Mouse (Mus musculus) layer of hippocampus, adult 9-10 months (tissue): ENCODE measurements around the gene Epb41l4b.

Experiments
- DNase-seq: peaks from one replicate; pipeline ENCODE4 v3.0.0; 2022; ENCODE audit warnings: low spot score

Gene Epb41l4b

DNA sequence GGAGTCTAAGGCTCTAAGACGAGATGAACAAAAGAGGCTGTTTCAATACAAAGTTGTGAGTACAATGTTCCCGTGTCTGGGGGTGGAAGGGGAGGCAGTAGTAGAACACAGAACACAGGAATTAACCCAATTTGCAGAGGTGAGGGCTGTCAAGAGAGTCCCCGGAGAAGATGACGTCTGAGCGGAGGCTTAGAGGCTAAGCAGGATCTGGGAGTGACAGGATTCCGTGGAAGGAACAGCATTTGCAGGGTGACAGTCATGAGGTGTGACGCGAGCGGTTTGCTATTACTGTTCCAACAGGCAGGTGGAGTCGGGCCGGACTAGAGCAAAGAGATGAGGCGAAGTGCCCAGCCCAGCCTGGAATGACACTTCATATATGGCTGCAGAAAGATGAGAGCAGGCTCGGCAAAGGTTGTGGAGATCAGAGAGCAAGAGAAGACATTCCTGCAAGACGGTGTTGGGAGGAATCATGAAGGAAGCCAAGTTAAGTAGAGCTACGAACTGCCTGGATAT is 82.9 kb downstream of the Epb41l4b start:
- no peak for DNase-seq

DNA sequence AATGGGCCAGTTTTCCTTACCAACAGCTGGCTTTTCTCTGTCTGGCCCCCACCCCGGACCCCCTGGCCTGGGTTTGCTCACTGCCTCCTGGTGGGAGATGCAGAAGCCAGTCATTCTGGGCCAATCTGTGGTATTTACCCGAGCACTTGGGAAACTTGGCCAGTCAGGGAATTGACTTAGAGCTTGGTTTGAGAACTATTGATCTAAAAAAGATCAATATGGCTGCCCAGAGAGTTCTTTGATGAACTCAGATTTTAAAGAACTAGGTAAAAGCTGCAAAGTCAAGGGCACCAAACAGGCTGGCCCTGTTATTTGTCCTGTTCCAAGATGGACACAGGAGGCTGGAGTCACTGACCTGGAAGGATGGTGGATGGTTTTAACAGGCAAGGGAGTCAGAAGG is 84.6 kb downstream of the Epb41l4b start:
- DNase-seq: no peak

DNA sequence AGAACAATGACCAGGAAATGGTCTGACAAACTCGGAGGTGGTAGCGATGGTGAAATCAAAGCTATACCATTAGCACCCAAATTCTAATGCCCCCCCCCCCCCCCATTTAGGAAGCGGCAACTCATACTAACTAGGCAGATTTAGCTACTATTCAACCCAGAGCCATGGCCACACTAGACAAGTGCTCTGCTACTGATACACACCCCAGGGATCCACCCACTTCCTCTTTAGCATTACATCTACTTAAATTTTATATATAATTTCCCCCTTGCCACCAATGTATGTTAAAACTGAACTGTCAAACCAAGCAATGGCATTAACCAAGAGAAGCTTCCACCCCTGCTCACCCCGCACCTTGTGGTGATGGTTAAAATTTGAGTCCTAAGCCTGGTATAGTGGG is 85.6 kb downstream of the Epb41l4b start:
- DNase-seq: no peak

DNA sequence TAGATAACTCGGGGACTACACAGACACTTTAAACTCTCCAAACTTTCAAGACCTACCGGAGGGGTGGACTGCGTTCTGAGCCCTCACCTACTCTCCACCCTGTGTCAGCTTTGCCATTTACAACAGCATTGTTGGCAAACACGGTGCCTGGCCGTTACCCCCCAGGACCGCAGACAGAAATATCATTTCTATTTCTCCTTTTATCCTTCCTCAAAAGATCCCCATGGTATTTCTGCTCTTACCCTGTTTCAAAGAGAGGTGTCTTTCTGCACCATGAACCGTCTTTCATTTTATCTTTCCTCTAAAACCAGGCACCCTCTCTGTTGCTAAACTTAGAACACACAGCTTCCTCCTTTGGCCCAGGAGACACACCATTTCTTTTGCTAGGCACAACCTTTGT is 87.6 kb downstream of the Epb41l4b start:
- no peak for DNase-seq

DNA sequence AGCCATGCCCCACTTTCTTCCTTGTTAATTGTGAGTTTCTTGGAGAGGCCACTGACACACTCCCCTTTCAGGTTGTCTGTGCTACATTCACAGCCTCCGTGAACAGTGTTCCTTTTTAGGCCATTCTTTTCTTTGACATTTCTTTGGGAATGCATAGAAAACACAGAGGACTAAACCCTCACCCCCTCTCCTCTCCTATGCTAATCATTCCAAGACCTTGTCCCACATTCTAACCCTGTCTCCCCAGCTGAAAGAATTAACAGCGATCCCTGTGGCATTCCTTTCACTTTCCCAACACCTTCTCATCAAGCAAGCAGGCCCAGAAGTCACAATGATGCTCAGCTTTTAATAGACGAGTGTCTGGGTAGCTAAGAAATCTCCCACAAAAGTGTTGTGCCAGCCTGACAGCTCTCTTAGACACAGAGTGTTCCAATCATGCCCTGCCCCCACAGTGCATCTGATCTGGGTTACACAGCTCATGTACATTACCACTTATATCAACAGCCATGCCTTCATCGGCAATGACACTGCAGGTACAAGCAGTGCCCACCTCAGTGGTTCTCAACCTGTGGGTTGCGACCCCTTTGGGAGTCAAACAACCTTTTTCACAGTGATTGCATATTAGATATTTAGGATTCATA is 93.8 kb downstream of the Epb41l4b start:
- no peak for DNase-seq

DNA sequence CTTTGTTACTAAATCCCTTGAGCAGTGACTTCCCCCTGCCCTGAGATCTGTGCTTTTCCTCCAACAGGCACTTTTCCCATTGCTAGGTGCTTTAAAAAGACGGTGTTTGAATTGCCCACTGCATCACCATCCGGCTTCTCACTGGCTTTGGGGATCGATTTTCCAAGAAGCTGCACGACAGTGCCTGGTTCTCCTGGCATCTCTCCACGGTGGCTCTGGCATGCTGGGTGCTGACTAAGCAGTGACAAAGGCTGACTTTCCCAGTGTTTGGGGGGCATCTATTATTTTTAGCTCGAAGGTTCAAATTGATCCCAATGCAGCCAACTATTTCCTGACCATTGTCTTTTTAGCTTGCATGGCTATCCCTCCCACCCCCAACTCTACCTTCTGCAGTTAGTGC is 94.7 kb downstream of the Epb41l4b start:
- DNase-seq: no peak

DNA sequence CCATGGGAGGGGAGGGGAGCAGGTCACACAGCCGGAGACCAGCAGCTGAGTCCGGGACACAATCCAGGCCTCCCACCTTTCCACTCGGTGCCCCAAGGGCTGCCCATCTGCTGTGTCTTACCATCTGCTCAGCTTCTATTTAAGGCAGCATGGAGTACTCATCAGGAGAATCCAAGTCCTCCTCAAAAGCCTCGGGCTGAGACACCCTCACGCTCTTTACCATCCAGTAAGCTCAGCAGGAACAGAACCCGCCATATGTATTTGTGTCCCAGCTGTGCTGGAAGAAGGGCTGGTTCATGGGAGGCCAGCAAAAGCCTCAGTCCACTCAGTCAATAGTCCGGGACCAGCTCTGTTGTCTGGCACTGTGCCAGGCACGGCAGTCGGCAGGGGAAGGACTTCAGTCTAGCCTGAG is 97.1 kb downstream of the Epb41l4b start:
- no peak for DNase-seq

DNA sequence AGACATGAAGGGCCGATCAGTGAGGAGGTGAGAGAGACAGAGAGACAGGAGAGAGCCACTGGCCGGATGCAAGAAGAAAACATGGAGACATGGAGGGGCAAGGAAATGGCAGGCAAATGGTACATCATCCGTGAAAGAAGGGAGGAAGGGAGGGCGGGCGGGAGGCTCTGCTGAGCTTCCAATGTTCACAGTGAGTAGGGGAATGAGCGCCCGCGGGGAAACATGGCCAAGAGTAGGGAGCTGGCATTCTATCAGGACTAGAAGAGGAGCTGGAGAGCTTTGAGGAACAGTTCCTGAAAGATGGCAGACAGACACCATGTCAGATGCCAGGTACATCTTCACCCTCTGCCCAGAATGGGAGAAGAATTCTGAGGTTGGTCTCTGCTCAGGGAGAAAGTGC is 99.6 kb downstream of the Epb41l4b start:
- no peak for DNase-seq

DNA sequence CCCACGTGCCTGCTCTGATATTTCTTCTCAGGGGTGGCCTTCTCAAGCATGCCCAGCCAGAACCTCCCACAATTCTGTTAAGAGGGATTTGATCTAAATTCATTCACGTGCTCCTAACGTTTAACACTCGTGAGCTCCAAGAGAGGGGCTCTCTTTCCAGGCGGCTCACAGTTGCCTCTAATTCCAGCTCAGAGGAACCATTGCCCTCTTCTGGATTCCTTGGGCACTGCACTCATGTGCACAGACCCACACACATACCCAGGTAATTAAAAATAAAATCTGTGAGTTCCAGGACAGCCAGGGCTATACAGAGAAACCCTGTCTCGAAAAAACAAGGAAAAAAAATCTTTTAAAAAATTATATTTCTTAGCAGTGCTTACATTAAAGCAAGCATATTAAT is 101.6 kb downstream of the Epb41l4b start:
- no peak for DNase-seq

DNA sequence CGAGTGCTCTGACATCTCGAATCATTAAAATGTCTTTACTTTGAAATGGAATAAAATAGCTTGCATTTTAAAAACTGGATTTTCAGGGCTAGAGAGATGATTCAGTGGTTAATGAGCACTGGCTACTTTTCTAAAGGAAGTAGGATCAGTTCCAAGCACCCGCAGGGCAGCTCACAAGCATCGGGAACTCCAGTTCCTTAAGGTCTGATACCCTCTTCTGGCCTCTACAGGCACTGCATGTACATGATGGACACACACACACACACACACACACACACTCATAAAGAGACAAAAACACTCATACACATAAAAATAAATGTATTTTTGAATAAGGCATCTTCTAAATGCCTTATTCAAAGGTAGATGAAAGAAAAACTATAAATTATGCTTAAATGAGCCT is 102.0 kb downstream of the Epb41l4b start:
- no peak for DNase-seq

DNA sequence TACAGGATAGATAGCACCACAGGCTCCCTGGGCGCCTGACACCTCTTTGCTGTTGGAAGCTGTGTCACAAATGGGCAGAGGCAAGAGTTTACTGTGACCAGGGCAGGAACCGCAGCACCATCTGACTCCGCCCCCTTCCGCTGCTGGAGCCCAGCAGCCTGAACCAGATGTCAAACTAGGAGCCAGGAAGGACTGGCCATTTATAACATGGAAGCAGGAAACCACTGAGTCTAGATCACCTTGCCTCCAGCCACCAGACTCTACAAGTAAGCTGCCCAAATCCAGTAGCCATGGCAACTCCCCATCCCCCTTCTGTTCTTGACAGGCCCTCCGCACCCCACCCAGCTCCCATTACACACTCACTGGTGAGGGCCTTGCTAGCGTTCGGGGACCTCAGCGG is 102.8 kb downstream of the Epb41l4b start:
- DNase-seq: no peak

DNA sequence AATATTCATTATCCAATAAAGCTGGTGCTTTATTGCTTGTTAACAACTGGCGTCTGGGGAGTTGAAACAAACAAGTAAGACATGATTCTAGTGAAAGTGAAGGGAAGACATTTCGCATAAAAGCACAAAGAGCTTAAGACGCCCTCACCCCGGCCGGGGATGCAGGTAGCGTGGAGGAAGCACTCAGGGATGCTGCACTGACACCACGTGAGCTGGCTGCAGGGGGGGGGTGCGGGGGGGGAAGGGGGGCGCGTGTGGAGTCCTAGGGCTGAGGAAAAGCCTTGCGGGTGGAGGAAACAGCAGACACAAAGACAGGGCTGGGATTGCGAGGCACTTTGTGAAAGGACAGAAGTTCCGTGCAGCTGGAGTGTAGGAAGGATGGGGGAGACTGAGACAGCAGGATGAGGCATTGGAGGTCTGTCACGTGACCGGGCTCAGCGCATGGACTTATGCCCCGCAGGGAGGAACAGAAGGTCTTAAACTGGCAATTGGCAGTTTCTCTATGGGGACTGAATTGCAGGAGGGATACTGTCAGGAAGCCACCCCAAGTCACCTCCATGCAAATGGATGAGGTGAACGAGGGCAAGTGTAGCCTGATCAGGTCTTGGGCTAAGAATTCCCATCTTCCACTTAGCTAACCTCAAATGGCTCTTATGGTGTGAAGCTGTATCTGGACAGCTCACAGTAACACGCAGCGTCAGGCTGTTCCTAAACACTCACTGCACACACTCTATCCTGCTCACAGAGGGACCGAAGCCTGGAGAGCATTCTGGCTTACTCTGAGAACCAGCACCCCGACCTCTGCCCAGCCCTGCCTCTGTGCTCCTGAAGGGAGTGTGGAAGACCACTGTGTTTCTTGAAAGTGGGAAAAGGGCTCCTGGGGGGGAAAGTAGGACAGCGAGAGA is 103.9 kb downstream of the Epb41l4b start:
- DNase-seq: no peak

DNA sequence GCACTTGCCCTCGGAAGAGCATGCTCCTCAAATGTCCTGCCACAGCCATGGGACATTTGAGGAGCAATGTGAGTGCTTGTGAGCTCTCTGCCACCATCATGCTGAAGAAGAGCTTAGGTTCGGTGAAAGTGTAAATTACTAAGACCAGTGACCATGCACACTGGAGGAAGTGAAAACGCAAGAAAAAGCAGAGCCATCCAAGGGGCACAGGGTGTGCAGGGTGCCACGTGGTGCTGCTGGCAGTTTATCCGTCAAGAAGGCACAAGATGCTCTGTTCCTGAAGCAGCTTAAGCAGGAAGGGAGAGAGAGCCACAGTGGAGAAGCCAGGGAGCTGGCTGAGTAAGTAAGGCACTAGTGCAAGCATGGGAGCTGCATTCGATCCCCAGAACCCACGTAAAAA is 105.7 kb downstream of the Epb41l4b start:
- DNase-seq: no peak

DNA sequence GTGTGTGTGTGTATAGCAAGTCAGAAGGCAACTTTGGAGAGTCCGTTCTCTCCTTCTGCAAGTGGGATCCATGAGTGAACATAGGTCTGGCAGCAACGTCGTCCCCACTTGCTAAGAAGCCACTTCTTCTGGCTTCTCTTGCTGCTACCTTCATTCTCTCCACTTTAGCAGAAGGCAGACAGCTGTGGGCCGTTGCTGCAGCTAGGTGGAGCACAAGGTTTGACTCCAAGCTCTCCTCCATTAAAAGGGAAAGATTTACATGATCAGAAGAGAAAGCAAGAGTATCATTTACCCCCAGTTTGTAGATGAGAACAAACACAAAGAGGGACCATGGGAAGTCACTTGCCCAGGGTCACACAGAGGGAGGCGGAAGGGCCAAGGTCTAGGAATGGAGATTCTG is 109.1 kb downstream of the Epb41l4b start:
- DNase-seq: no peak

DNA sequence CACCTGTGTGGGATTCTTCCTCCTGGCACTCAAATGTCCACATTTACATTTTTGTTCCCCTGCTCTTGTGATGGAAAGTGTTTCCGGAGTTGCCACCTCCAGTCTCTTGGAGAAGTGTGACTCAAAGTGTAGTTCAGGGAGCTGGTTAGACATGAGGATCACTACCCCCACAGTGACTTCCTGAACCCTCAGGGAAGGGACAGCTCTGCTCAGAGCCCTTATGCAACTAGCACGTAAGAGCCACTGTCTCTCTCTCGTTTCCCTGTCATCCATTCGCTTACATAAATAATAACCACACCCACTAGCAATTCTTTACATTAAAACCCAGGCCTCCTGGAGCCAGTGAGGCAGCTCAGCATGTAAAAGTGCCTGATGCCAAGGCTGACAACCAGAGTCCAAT is 111.8 kb downstream of the Epb41l4b start:
- DNase-seq: no peak

DNA sequence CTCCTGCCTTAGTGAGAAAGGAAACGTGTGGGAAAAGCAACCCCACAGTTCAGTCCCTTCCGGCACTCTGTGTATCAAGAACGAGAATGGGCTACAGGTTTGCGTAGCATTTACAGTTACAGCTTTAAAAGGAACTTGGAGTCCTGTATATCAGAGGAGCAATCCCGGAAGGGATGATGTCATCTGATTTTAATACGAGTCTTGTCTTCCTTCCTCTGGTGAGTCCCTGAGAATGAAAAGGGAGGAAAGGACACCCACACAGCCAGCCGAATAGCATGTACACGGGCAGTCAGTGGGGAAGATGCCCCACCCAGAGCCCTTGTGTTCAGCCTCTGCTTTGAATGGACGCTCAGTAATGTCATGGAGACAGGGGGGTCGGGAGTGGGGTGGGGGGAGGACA is 115.3 kb downstream of the Epb41l4b start:
- DNase-seq: no peak

DNA sequence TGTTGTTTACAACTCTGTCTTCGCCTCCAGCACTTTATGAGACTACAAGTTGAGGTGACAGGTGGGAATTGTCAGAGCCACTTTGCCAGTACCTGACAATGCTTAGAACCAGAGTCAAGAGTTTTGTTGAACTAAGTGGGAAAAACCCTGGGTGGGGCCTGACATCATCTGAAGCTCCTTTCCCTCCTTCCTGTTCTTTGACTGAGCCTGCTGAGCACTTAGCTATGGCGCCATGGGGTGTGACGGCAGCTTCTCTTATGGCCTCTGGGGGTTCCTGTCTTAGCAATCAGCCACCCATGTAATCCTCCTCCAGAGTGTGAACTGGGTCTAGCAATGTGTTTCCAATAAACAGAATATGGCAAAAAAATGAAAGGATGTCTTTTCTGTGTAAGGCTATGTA is 119.7 kb downstream of the Epb41l4b start:
- no peak for DNase-seq

DNA sequence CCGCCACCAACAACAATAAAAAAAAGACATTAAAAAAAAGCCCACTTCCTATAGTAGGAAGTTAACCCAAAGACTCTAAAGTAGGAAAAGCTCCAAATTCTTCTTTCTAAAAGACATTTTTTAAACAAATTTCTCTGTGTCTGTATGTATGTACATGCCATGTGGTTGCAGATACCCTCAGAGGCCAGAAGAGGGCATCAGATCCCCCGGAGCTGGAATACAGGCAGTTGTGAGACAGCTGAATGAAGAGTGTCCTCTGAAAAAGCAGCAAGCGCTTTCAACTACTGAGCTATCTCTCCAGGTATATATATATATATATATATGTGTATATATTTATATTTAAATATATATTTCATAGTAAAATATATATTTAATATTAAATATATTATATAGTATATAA is 121.9 kb downstream of the Epb41l4b start:
- DNase-seq: no peak

DNA sequence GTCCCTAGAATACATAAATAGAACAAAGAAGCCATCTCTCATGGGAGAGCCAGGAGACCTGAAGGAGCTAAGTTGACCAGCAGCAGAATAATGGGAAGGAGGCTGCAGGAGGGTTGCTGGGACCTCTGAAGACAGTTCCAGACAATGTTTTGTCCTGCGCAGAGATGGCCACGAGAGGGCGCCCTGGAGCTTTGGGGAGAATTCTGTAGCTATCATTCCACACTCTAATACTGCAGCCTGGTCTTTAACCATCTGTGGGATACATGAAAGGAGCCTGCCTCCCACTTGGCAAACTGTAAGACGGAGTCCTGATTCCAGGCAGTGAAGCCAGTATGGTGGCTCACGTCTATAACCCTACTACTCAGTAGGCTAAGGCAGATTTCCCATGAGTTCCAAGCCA is 126.0 kb downstream of the Epb41l4b start:
- DNase-seq: peak; percentile 68

DNA sequence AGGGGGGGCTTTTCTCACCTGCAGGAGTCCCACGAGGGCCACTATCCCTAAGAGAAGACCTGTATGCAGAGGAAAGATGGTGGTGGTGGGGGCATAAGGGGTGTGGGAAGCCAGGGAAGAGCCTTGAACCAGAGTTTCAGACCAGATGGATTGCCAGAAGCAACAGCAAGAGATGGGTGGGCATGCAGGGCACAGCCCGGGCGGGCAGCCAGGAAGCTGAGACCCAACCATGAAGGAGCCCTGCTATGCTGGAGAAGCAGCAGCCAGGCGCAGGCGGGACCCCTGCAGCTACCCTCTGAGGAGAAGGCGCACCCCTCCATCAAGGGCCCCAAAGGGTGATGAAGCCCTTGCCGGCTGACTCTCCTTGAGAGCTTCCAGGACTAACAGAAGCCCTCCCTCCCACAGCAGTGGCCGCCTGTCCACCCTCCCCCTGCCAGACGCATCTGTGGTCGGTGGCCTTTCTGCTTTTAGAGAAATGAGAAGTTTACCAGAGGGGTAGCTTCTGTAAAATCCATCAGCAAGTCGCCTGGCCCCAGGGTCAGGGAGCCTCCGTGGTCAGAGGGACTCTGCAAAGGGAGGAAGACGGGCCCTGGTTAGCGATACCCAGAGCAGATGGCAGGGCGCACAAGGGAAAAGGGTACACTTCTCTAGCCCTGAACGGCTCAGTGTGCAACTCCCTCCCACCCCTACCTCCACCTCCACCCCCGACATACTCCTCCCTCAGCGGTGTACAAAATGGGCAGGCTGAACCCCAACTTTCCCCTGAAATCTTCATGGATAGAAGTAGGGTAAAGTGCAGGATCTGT is 126.7 kb downstream of the Epb41l4b start:
- no peak for DNase-seq

DNA sequence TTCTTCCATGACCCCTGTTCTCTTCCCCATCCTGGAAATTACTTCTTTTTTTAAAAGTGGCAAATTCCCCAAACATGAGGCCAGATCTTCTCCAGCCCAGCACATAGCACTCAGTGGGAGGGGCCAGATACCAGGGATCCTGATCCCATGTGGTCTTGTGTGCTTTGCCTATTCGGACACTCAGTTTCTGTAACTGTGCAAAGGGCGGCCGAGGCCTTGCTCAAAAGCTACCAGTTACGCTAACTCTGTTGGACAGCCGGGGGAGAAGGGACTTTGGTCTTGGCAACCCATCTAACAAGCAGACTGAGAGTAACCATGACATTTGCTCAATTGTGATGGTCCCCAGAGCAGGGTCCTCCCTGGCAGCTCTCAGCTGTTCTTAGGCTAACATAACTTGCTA is 128.2 kb downstream of the Epb41l4b start:
- DNase-seq: no peak

DNA sequence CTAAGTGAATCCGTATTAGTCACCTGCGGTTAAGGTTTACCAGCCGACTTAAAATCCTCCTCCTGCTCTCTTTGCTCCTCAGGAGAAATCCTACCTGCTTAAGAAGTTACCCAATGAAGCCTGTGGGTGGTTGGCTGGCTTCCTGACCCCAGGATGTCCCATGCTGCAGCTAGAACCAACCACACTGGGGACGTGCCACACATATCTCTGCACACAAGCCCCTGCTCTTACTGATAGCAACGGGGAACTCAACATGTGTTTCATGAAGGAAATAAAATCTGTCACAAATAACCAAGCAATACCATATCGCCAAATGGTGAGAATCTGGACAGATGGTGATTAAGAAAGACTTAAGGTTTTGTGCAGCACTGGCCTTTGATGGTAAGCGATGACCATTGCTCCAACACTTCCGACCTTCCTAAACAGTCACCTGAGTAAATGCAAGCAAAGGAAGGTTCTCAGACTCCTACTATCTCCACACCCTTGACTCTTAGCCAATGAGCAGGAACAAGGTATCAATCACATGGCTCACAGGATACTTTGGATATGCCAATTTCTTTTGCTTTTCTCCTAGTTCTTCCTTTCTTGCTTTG is 131.7 kb downstream of the Epb41l4b start:
- no peak for DNase-seq
